Comparison of ENCODE assay signal across 26 mouse cellular contexts in the genomic region with DNA sequence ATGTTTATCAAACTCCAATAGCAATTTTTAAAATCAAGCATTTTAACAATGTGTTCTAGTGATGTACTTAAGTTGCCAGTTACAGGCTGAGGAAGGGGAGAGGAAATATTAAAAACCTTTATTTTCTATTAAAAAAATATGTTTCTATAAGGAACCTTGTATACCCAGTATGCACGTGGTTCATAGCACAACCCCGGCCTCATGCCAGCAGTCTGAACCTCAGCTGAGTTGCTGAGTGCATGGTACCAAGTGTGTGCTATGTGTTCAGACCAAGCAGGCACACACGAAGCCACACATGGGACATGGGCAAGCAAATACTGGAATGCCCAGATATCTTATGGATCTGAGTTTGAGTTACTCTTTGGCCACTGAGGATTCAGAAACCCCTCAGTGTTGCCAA.
"Had no signal": no experiment of that assay in that cellular context is flagged by ENCODE, and none has a peak within 500 bp of the region (broad histone marks: within the 10 kb centered on the region; RNA-seq: fewer than 3 reads in every experiment).

No protein-coding gene starts in this region.

- H3K27me3 ChIP-seq: embryonic facial prominence, embryonic 12.5 days; embryonic facial prominence, embryonic 13.5 days; embryonic facial prominence, embryonic 15.5 days; forebrain, embryonic 12.5 days; forebrain, embryonic 13.5 days; forebrain, embryonic 15.5 days had no signal

- H3K36me3 ChIP-seq: embryonic facial prominence, embryonic 10.5 days; embryonic facial prominence, embryonic 12.5 days; embryonic facial prominence, embryonic 13.5 days; embryonic facial prominence, embryonic 15.5 days; forebrain, embryonic 10.5 days; forebrain, embryonic 12.5 days; forebrain, embryonic 15.5 days had no signal

- H3K27ac ChIP-seq: embryonic facial prominence, embryonic 10.5 days; embryonic facial prominence, embryonic 12.5 days; embryonic facial prominence, embryonic 13.5 days; embryonic facial prominence, embryonic 15.5 days; forebrain, embryonic 10.5 days; forebrain, embryonic 12.5 days; forebrain, embryonic 13.5 days; forebrain, embryonic 15.5 days; gastrocnemius, adult 2 months; heart, adult 2 months had no signal

- H3K4me1 ChIP-seq: embryonic facial prominence, embryonic 10.5 days; embryonic facial prominence, embryonic 12.5 days; forebrain, embryonic 10.5 days; forebrain, embryonic 12.5 days; forebrain, embryonic 13.5 days; forebrain, embryonic 15.5 days had no signal

- H3K4me3 ChIP-seq: embryonic facial prominence, embryonic 10.5 days; embryonic facial prominence, embryonic 12.5 days; embryonic facial prominence, embryonic 13.5 days; embryonic facial prominence, embryonic 15.5 days; erythroblast, embryonic 14.5 days; forebrain, embryonic 10.5 days; forebrain, embryonic 12.5 days; forebrain, embryonic 13.5 days; forebrain, embryonic 15.5 days; gastrocnemius, adult 2 months; heart, adult 2 months had no signal

- DNase-seq: cerebellum, adult 2 months; cerebellum, adult 8-10 months; cerebellum, adult 9-10 months; cerebellum, adult 9-11 months; cerebellum, postnatal 10 days; cerebellum, postnatal 14 days; cerebellum, postnatal 25 days; cerebellum, postnatal 36 days; embryo, embryonic 11 days; forebrain, postnatal 0 days; gastrocnemius, adult 2 months; gastrocnemius, postnatal 10 days; gastrocnemius, postnatal 14 days; gastrocnemius, postnatal 25 days; gastrocnemius, postnatal 36 days; heart, adult 18-20 months; heart, adult 2 months had no signal

- H3K9me3 ChIP-seq: embryonic facial prominence, embryonic 10.5 days; embryonic facial prominence, embryonic 12.5 days; embryonic facial prominence, embryonic 13.5 days; embryonic facial prominence, embryonic 15.5 days; forebrain, embryonic 10.5 days; forebrain, embryonic 12.5 days; forebrain, embryonic 13.5 days; forebrain, embryonic 15.5 days had no signal
